Mouse (Mus musculus): ENCODE measurements around the gene Tnfrsf21. TPM values are rescaled to one million over a fixed set of nuclear protein-coding genes. Genes with fewer than 3 reads are reported as not detected.

Gene Tnfrsf21
- polyA plus RNA-seq, 1 experiment: 26.3 TPM

DNA sequence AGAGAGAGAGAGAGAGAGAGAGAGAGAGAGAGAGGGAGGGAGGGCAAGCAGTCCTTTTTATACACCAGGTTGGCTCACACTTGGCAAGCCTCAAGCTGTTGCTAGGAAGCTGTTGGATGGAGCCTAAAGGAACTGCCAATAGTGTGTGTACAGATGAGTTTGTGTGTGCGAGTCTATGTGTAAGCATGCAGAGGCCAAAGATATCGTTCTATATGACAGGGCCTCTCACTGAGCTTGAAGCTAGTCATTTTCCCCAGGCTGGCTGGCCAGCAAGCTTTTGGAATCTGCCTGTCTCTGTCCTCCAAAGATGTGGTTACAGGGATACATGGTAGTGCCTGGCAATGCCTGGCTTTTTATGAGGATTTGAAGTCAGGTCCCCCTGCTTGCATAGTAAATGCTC, 104.7 kb downstream of the Tnfrsf21 start:
- Histone ChIP-seq H3K27me3 (ENCODE audit: control insufficient read depth, insufficient read depth, low read length) (no peaks in the 10 kb centered on the region), H3K4me3 (ENCODE audit: extremely low read depth, insufficient read depth, insufficient read length) (no peak overlapping the region), H3K36me3 (ENCODE audit: control insufficient read depth, insufficient read depth, low read length) (no peaks in the 10 kb centered on the region), H3K27ac (ENCODE audit: insufficient read depth, low read length) (no peak overlapping the region), H3K4me1 (ENCODE audit: control insufficient read depth, insufficient read depth, insufficient read length) (no peaks in the 10 kb centered on the region)
- no peak for TF ChIP-seq CTCF (IDR thresholded peaks at IDR 0.05; ENCODE audit: extremely low read depth, insufficient read depth, insufficient read length, insufficient replicate concordance)
- no peak for TF ChIP-seq POLR2A (IDR thresholded peaks at IDR 0.05; ENCODE audit: low read depth, low read length)
- no peak for DNase-seq (ENCODE audit: low read depth in 1 of 2, low spot score in 2 of 2)
- WGBS: 89% methylated on average over 2 of the region's 2 CpGs

GRCm38 (mm10) chr17:43128305-43128704, 112.0 kb downstream of the Tnfrsf21 start:
- Histone ChIP-seq H3K36me3 (ENCODE audit: control insufficient read depth, insufficient read depth, low read length) (no peaks in the 10 kb centered on the region), H3K27me3 (ENCODE audit: control insufficient read depth, insufficient read depth, low read length) (no peaks in the 10 kb centered on the region), H3K4me3 (ENCODE audit: extremely low read depth, insufficient read depth, insufficient read length) (no peak overlapping the region), H3K4me1 (ENCODE audit: control insufficient read depth, insufficient read depth, insufficient read length) (no peaks in the 10 kb centered on the region), H3K27ac (ENCODE audit: insufficient read depth, low read length) (no peak overlapping the region)
- DNase-seq (ENCODE audit: low read depth in 1 of 2, low spot score in 2 of 2): no peak
- no peak for TF ChIP-seq CTCF (IDR thresholded peaks at IDR 0.05; ENCODE audit: extremely low read depth, insufficient read depth, insufficient read length, insufficient replicate concordance)
- TF ChIP-seq POLR2A (IDR thresholded peaks at IDR 0.05; ENCODE audit: low read depth, low read length): no peak
- 81% methylated on average over 3 of the region's 3 CpGs for WGBS

GRCm38 (mm10) chr17:43128908-43129533, 112.7 kb downstream of the Tnfrsf21 start:
- WGBS: 91% methylated on average over 7 of the region's 7 CpGs
- no peaks in the 10 kb centered on the region for H3K36me3 ChIP-seq (ENCODE audit: control insufficient read depth, insufficient read depth, low read length)
- no peak for DNase-seq (ENCODE audit: low read depth in 1 of 2, low spot score in 2 of 2)
- TF ChIP-seq CTCF (IDR thresholded peaks at IDR 0.05; ENCODE audit: extremely low read depth, insufficient read depth, insufficient read length, insufficient replicate concordance): no peak
- no peak for TF ChIP-seq POLR2A (IDR thresholded peaks at IDR 0.05; ENCODE audit: low read depth, low read length)
- no peak overlapping the region for H3K27ac ChIP-seq (ENCODE audit: insufficient read depth, low read length)
- no peaks in the 10 kb centered on the region for H3K27me3 ChIP-seq (ENCODE audit: control insufficient read depth, insufficient read depth, low read length)
- H3K4me1 ChIP-seq (ENCODE audit: control insufficient read depth, insufficient read depth, insufficient read length): no peaks in the 10 kb centered on the region
- H3K4me3 ChIP-seq (ENCODE audit: extremely low read depth, insufficient read depth, insufficient read length): no peak overlapping the region

GRCm38 (mm10) chr17:43130115-43130869, 113.9 kb downstream of the Tnfrsf21 start:
- DNase-seq (ENCODE audit: low read depth in 1 of 2, low spot score in 2 of 2): no peak
- H3K36me3 ChIP-seq (ENCODE audit: control insufficient read depth, insufficient read depth, low read length): no peaks in the 10 kb centered on the region
- H3K27me3 ChIP-seq (ENCODE audit: control insufficient read depth, insufficient read depth, low read length): no peaks in the 10 kb centered on the region
- H3K27ac ChIP-seq (ENCODE audit: insufficient read depth, low read length): no peak overlapping the region
- WGBS: 87% methylated on average over 3 of the region's 3 CpGs
- TF ChIP-seq POLR2A (IDR thresholded peaks at IDR 0.05; ENCODE audit: low read depth, low read length) (no peak), CTCF (IDR thresholded peaks at IDR 0.05; ENCODE audit: extremely low read depth, insufficient read depth, insufficient read length, insufficient replicate concordance) (no peak)
- no peak overlapping the region for H3K4me3 ChIP-seq (ENCODE audit: extremely low read depth, insufficient read depth, insufficient read length)
- no peaks in the 10 kb centered on the region for H3K4me1 ChIP-seq (ENCODE audit: control insufficient read depth, insufficient read depth, insufficient read length)

GRCm38 (mm10) chr17:43130870-43131264, 114.5 kb downstream of the Tnfrsf21 start:
- H3K27me3 ChIP-seq (ENCODE audit: control insufficient read depth, insufficient read depth, low read length): no peaks in the 10 kb centered on the region
- DNase-seq (ENCODE audit: low read depth in 1 of 2, low spot score in 2 of 2): no peak
- TF ChIP-seq POLR2A (IDR thresholded peaks at IDR 0.05; ENCODE audit: low read depth, low read length) (no peak), CTCF (IDR thresholded peaks at IDR 0.05; ENCODE audit: extremely low read depth, insufficient read depth, insufficient read length, insufficient replicate concordance) (no peak)
- no peak overlapping the region for H3K27ac ChIP-seq (ENCODE audit: insufficient read depth, low read length)
- H3K4me1 ChIP-seq (ENCODE audit: control insufficient read depth, insufficient read depth, insufficient read length): no peaks in the 10 kb centered on the region
- no peaks in the 10 kb centered on the region for H3K36me3 ChIP-seq (ENCODE audit: control insufficient read depth, insufficient read depth, low read length)
- no peak overlapping the region for H3K4me3 ChIP-seq (ENCODE audit: extremely low read depth, insufficient read depth, insufficient read length)

DNA sequence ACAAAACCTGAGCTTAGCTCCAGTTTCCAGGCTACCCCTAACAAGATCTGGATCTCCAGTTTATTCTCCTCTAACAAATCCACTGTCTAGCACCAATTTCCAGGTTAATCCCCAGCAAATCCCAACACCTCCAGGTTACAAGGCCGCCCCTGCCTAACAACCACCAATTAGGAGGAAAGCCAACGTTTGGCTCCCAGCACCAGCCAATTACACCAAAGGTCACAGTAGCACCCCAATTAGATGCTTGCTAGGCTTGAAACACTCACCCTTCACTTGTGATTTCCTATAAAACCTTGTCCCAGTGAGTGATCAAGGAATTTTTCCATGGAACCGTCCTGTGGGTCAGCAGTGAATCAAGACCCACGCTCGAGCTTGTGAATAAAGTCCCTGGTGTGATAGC, 116.1 kb downstream of the Tnfrsf21 start:
- no peaks in the 10 kb centered on the region for H3K27me3 ChIP-seq (ENCODE audit: control insufficient read depth, insufficient read depth, low read length)
- no peak for DNase-seq (ENCODE audit: low read depth in 1 of 2, low spot score in 2 of 2)
- no peaks in the 10 kb centered on the region for H3K36me3 ChIP-seq (ENCODE audit: control insufficient read depth, insufficient read depth, low read length)
- no peak overlapping the region for H3K4me3 ChIP-seq (ENCODE audit: extremely low read depth, insufficient read depth, insufficient read length)
- 96% methylated on average over 5 of the region's 5 CpGs for WGBS
- H3K27ac ChIP-seq (ENCODE audit: insufficient read depth, low read length): no peak overlapping the region
- TF ChIP-seq POLR2A (IDR thresholded peaks at IDR 0.05; ENCODE audit: low read depth, low read length): no peak
- no peak for TF ChIP-seq CTCF (IDR thresholded peaks at IDR 0.05; ENCODE audit: extremely low read depth, insufficient read depth, insufficient read length, insufficient replicate concordance)
- no peaks in the 10 kb centered on the region for H3K4me1 ChIP-seq (ENCODE audit: control insufficient read depth, insufficient read depth, insufficient read length)

- H3K27me3 ChIP-seq (ENCODE audit: control insufficient read depth, insufficient read depth, low read length): no peaks in the 10 kb centered on the region
- WGBS: 89% methylated on average over 4 of the region's 4 CpGs
- no peak overlapping the region for H3K4me3 ChIP-seq (ENCODE audit: extremely low read depth, insufficient read depth, insufficient read length)
- H3K36me3 ChIP-seq (ENCODE audit: control insufficient read depth, insufficient read depth, low read length): no peaks in the 10 kb centered on the region
- no peak for DNase-seq (ENCODE audit: low read depth in 1 of 2, low spot score in 2 of 2)
- H3K4me1 ChIP-seq (ENCODE audit: control insufficient read depth, insufficient read depth, insufficient read length): no peaks in the 10 kb centered on the region
- H3K27ac ChIP-seq (ENCODE audit: insufficient read depth, low read length): no peak overlapping the region
- TF ChIP-seq CTCF (IDR thresholded peaks at IDR 0.05; ENCODE audit: extremely low read depth, insufficient read depth, insufficient read length, insufficient replicate concordance) (no peak), POLR2A (IDR thresholded peaks at IDR 0.05; ENCODE audit: low read depth, low read length) (no peak)
These were observed 116.8 kb downstream of the Tnfrsf21 start for GRCm38 (mm10) chr17:43133106-43133505.
